Mouse (Mus musculus) intestine, embryonic 14.5 days (tissue): Measurements from ENCODE around the gene Gm42906. TPM values are rescaled to one million over a fixed set of nuclear protein-coding genes. Genes with fewer than 3 reads are reported as not detected.
A peak's percentile ranks its signal among the peaks of the same experiment; 100 is the strongest.

Experiments
- ATAC-seq: fragments of 200-750 bp; cut with Nextera tagmentation; replicated peaks from 2 replicates; pipeline ENCODE4 v1.8.0; 2017; ENCODE audit warnings: low read depth, moderate number of reproducible peaks, moderate TSS enrichment, moderate library complexity; ENCODE audit not compliant: low FRiP score, low TSS enrichment
- DNase-seq: peaks from one replicate; pipeline ENCODE4 v3.0.0-alpha.2; 2018; ENCODE audit warnings: low spot score
- H3K27ac ChIP-seq: fragments of 300-500 bp; sonication (generic); 2 replicates; pipeline ENCODE4 v1.5.1; 2014; ENCODE audit warnings: low read depth, mild to moderate bottlenecking, control low read depth
- H3K27me3 ChIP-seq: fragments of 300-500 bp; sonication (generic); replicated peaks from 2 replicates; pipeline ENCODE4 v1.6.1; 2014; ENCODE audit warnings: low read length, control low read depth; ENCODE audit not compliant: control insufficient read depth, insufficient read depth
- H3K36me3 ChIP-seq: fragments of 300-500 bp; sonication (generic); 2 replicates; pipeline ENCODE4 v1.6.1; 2014; ENCODE audit warnings: low read length, control low read depth; ENCODE audit not compliant: control insufficient read depth, insufficient read depth
- H3K4me1 ChIP-seq: fragments of 300-500 bp; sonication (generic); replicated peaks from 2 replicates; pipeline ENCODE4 v1.6.1; 2014; ENCODE audit warnings: low read length, control low read depth, mixed read lengths; ENCODE audit not compliant: control insufficient read depth, insufficient read depth
- H3K4me2 ChIP-seq: fragments of 300-500 bp; sonication (generic); 2 replicates; pipeline ENCODE4 v1.6.1; 2014; ENCODE audit warnings: low read length
- H3K4me3 ChIP-seq: fragments of 300-500 bp; sonication (generic); 2 replicates; pipeline ENCODE4 v1.5.1; 2014; ENCODE audit warnings: low read depth, low read length, control low read depth, mixed read lengths
- H3K9ac ChIP-seq: fragments of 300-500 bp; sonication (generic); 2 replicates; pipeline ENCODE4 v1.6.1; 2014; ENCODE audit warnings: mild to moderate bottlenecking, low read length
- H3K9me3 ChIP-seq: fragments of 300-500 bp; sonication (generic); 2 replicates; pipeline ENCODE4 v1.6.1; 2016; ENCODE audit warnings: low read length, control low read depth; ENCODE audit not compliant: control insufficient read depth
- WGBS: fragments of 180-500 bp; shearing (Covaris S2); extraction: QIAGEN DNeasy Blood & Tissue Kit; methylation state at CpG from one replicate; pipeline ENCODE4 v1.1.7; 2014; 5-methylcytosine and 5-hydroxymethylcytosine counted together
- polyA plus RNA-seq: library from polyadenylated mRNA; unstranded; fragments of >200 nt; fragmentation: Nextera tagmentation; extraction: Ambion mirVana; gene quantifications from 2 replicates; pipeline ENCODE4 v1.2.1, GENCODE M21; 2014

The Gm42906 gene
- polyA plus RNA-seq, 1 experiment from 2014 or later, result not detected

- no peak for DNase-seq
- WGBS, result 70% methylated on average over 2 of the region's 2 CpGs
- H3K4me2 ChIP-seq, result no peak overlapping the region
- H3K36me3 ChIP-seq, result no peaks in the 10 kb centered on the region
- ATAC-seq, result no peak
- no peak overlapping the region for H3K27ac ChIP-seq
- H3K27me3 ChIP-seq, result no peaks in the 10 kb centered on the region
- no peak overlapping the region for H3K4me3 ChIP-seq
- H3K9ac ChIP-seq, result no peak overlapping the region
- no peaks in the 10 kb centered on the region; the same call in 1 of the 2 replicates for H3K4me1 ChIP-seq
- H3K9me3 ChIP-seq, result no peaks in the 10 kb centered on the region
These were observed 127.7 kb downstream of the Gm42906 start for GRCm38 (mm10) chr5:151300286-151300685.

DNA sequence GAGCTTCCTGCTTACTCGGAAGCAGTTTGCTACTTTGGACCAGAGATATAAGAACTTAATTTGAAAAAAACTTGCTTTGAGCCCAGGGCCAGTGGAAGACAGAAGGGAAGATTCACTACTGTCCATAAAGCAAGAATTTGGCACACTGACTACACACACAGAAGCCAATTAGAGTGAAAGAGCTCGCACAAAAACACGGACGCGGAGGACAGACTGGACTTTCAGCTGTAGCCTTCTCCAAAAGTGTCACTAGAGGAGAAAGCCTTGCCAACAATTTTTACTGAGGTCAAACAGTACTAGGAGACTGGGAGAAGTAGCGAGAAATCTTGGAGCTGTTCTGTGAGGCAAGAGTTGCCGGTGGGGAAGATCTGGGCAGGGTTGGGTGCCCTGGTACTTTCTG, 128.4 kb downstream of the Gm42906 start:
- WGBS, result 80% methylated on average over 7 of the region's 7 CpGs
- DNase-seq (no peak), ATAC-seq (no peak)
- H3K36me3 ChIP-seq, result no peaks in the 10 kb centered on the region
- H3K4me2 ChIP-seq, result no peak overlapping the region
- no peak overlapping the region for H3K4me3 ChIP-seq
- no peak overlapping the region for H3K27ac ChIP-seq
- H3K27me3 ChIP-seq, result no peaks in the 10 kb centered on the region
- H3K9me3 ChIP-seq, result no peaks in the 10 kb centered on the region
- no peaks in the 10 kb centered on the region; the same call in 1 of the 2 replicates for H3K4me1 ChIP-seq
- H3K9ac ChIP-seq, result no peak overlapping the region

GRCm38 (mm10) chr5:151298371-151298770, 129.6 kb downstream of the Gm42906 start:
- no peak; the same call in 1 of the 2 replicates for ATAC-seq
- H3K27ac ChIP-seq, result peak overlapping the region; percentile 62
- WGBS, result 71% methylated on average over 4 of the region's 4 CpGs

GRCm38 (mm10) chr5:151296244-151296643, 131.7 kb downstream of the Gm42906 start:
- DNase-seq, result no peak
- H3K4me1 ChIP-seq, result no peaks in the 10 kb centered on the region; the same call in 1 of the 2 replicates
- no peaks in the 10 kb centered on the region for H3K9me3 ChIP-seq
- H3K36me3 ChIP-seq, result no peaks in the 10 kb centered on the region
- H3K27me3 ChIP-seq, result no peaks in the 10 kb centered on the region
- ATAC-seq, result no peak; the same call in 1 of the 2 replicates
- no peak overlapping the region for H3K27ac ChIP-seq
- no peak overlapping the region for H3K4me2 ChIP-seq
- H3K9ac ChIP-seq, result no peak overlapping the region
- no peak overlapping the region for H3K4me3 ChIP-seq
- 45% methylated on average over 4 of the region's 4 CpGs for WGBS

More at GRCm38 (mm10) chr5:151298371-151298770, 129.6 kb downstream of the Gm42906 start:
- H3K9ac ChIP-seq, result no peak overlapping the region
- DNase-seq, result no peak
- H3K9me3 ChIP-seq, result no peaks in the 10 kb centered on the region
- no peak overlapping the region for H3K4me3 ChIP-seq
- no peaks in the 10 kb centered on the region for H3K27me3 ChIP-seq
- no peaks in the 10 kb centered on the region; the same call in 1 of the 2 replicates for H3K4me1 ChIP-seq
- H3K36me3 ChIP-seq, result no peaks in the 10 kb centered on the region
- no peak overlapping the region for H3K4me2 ChIP-seq

- DNase-seq (no peak), ATAC-seq (no peak)
- no peaks in the 10 kb centered on the region; the same call in 1 of the 2 replicates for H3K4me1 ChIP-seq
These were observed 134.4 kb downstream of the Gm42906 start for GRCm38 (mm10) chr5:151293591-151293990.

DNA sequence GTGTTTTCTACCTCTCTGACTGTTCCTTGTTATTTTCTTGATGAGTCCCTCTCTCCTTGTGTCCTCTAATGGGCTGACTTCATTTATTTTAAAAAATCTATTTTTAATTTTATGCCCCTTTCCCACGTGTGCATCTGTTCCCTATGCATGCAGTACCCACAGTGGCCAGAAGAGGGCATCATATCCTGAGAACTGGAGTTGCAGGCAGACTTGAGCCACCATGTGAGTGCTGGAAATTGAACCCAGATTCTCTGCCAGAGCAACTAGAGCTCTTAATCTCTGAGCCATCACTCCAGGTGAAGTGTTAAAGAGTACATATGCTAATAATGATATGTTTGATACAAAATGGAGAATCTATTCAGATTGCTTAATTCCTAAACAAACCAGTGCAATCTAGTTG, 135.7 kb downstream of the Gm42906 start:
- no peaks in the 10 kb centered on the region for H3K9me3 ChIP-seq
- no peaks in the 10 kb centered on the region for H3K36me3 ChIP-seq
- DNase-seq (no peak), ATAC-seq (no peak)
- H3K9ac ChIP-seq, result no peak overlapping the region
- H3K4me1 ChIP-seq, result no peaks in the 10 kb centered on the region
- no peak overlapping the region for H3K4me2 ChIP-seq
- no peak overlapping the region for H3K27ac ChIP-seq
- no peak overlapping the region for H3K4me3 ChIP-seq
- no peaks in the 10 kb centered on the region for H3K27me3 ChIP-seq
- WGBS, result 26% methylated on average over 1 of the region's 1 CpGs

More at GRCm38 (mm10) chr5:151293591-151293990, 134.4 kb downstream of the Gm42906 start:
- Histone ChIP-seq H3K9me3 (no peaks in the 10 kb centered on the region), H3K27me3 (no peaks in the 10 kb centered on the region), H3K9ac (no peak overlapping the region), H3K4me3 (no peak overlapping the region), H3K27ac (no peak overlapping the region), H3K4me2 (no peak overlapping the region), H3K36me3 (no peaks in the 10 kb centered on the region)
- 84% methylated on average over 4 of the region's 4 CpGs for WGBS

DNA sequence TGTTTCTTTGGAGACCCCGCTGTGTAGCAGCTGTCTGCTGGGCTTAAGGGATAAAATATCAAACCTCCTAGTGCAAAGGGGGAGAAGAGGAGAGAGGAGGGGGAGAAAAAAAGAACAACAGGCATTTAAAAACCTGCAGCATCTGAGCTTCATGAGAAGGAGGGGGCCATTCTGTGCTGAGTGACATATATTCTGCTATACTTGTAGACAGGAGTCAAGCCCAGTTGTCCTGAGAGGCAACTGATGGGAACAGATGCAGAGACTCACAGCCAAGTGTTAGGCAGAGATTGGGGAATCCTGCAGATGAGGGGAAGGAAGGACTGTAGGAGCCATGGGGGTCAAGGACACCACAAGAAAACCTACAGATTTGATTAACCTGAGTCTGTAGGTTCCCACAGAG, 141.6 kb downstream of the Gm42906 start:
- 60% methylated on average over 1 of the region's 1 CpGs for WGBS
- no peaks in the 10 kb centered on the region for H3K27me3 ChIP-seq
- H3K27ac ChIP-seq, result no peak overlapping the region
- no peak overlapping the region for H3K4me2 ChIP-seq
- H3K4me1 ChIP-seq, result no peaks in the 10 kb centered on the region
- no peaks in the 10 kb centered on the region for H3K9me3 ChIP-seq
- ATAC-seq, result no peak
- no peak for DNase-seq
- no peak overlapping the region for H3K4me3 ChIP-seq
- no peaks in the 10 kb centered on the region for H3K36me3 ChIP-seq
- no peak overlapping the region for H3K9ac ChIP-seq

DNA sequence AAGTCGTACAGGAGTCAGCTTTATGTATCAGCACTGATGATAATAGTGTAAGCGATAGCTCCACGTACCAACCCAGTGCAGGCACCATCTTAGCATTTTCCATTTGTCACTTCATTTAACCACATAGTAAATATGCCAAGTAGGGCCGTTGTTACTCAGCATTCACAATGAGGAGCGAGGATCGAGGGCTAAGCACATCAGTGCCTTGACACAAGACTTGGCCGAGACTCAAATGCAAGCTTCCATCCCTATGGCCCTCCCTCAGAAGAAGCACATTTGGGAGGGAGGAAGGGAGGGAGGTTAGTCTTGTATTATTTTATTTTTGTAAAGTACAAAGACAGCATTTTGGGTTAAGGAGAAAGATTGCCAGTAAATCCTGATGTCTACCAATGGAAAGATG, 148.4 kb downstream of the Gm42906 start:
- Histone ChIP-seq H3K27me3 (no peaks in the 10 kb centered on the region), H3K4me3 (no peak overlapping the region), H3K4me1 (no peaks in the 10 kb centered on the region), H3K9ac (no peak overlapping the region), H3K36me3 (no peaks in the 10 kb centered on the region), H3K27ac (no peak overlapping the region), H3K9me3 (no peaks in the 10 kb centered on the region), H3K4me2 (no peak overlapping the region)
- DNase-seq (no peak), ATAC-seq (no peak)
- 83% methylated on average over 7 of the region's 7 CpGs for WGBS

- DNase-seq (no peak), ATAC-seq (no peak)
- no peaks in the 10 kb centered on the region for H3K4me1 ChIP-seq
- no peaks in the 10 kb centered on the region for H3K36me3 ChIP-seq
- H3K9me3 ChIP-seq, result no peaks in the 10 kb centered on the region
- H3K4me3 ChIP-seq, result no peak overlapping the region
- H3K27ac ChIP-seq, result no peak overlapping the region
- H3K9ac ChIP-seq, result no peak overlapping the region
- no peaks in the 10 kb centered on the region for H3K27me3 ChIP-seq
- no peak overlapping the region for H3K4me2 ChIP-seq
- WGBS, result 71% methylated on average over 6 of the region's 6 CpGs
These were observed 150.0 kb downstream of the Gm42906 start for GRCm38 (mm10) chr5:151277927-151278326.
